Mouse (Mus musculus) brain, embryonic 14.5 days (tissue): ENCODE results near the gene Lrig3. TPM values are rescaled to one million over a fixed set of nuclear protein-coding genes. Genes with fewer than 3 reads are reported as not detected.

Experiments
- DNase-seq: peaks from one replicate; pipeline ENCODE4 v3.0.0-alpha.2; 2011; ENCODE audit warnings: low read depth
- CTCF ChIP-seq: fragments of 200-500 bp; IDR thresholded peaks from 2 replicates; pipeline ENCODE4 v1.5.1; 2012; ENCODE audit warnings: inconsistent platforms, mild to moderate bottlenecking, moderate library complexity, borderline replicate concordance; ENCODE audit not compliant: insufficient read depth, insufficient read length; ENCODE audit errors: extremely low read depth
- POLR2A ChIP-seq: fragments of 200-500 bp; IDR thresholded peaks from 2 replicates; pipeline ENCODE4 v1.6.1; 2012; ENCODE audit warnings: mild to moderate bottlenecking, inconsistent platforms, borderline replicate concordance; ENCODE audit not compliant: poor library complexity, insufficient read depth, insufficient read length, severe bottlenecking; ENCODE audit errors: extremely low read depth
- polyA plus RNA-seq: library from polyadenylated mRNA; depleted of rRNA; stranded (reverse); fragments of >200 nt; gene quantifications from 2 replicates; pipeline ENCODE4 v1.2.3, GENCODE M21; 2012

Lrig3 gene
- polyA plus RNA-seq, 1 experiment, result 8.0 TPM

GRCm38 (mm10) chr10:126013667-126014066 lies 47.7 kb downstream of the Lrig3 start:
- no peak for DNase-seq
- TF ChIP-seq POLR2A (no peak), CTCF (no peak)

- DNase-seq, result no peak
- TF ChIP-seq CTCF (no peak), POLR2A (no peak)
Measured at GRCm38 (mm10) chr10:126014673-126015072, 48.7 kb downstream of the Lrig3 start.

- TF ChIP-seq POLR2A (no peak), CTCF (no peak)
- no peak for DNase-seq
Measured at GRCm38 (mm10) chr10:126015644-126016043, 49.7 kb downstream of the Lrig3 start.

GRCm38 (mm10) chr10:126019350-126019991 lies 53.5 kb downstream of the Lrig3 start:
- TF ChIP-seq CTCF (no peak), POLR2A (no peak)
- no peak for DNase-seq

- peak; percentile 84 for DNase-seq
- TF ChIP-seq CTCF, result no peak
- TF ChIP-seq POLR2A, result no peak
Measured at GRCm38 (mm10) chr10:126028574-126029440, 62.8 kb downstream of the Lrig3 start.

- no peak for TF ChIP-seq CTCF
- no peak for TF ChIP-seq POLR2A
- peak; percentile 78 for DNase-seq
Measured at GRCm38 (mm10) chr10:126029441-126030114, 63.6 kb downstream of the Lrig3 start.

- no peak for DNase-seq
- TF ChIP-seq POLR2A (no peak), CTCF (no peak)
Measured at GRCm38 (mm10) chr10:126056881-126057280, 90.9 kb downstream of the Lrig3 start.

GRCm38 (mm10) chr10:126062812-126063211 lies 96.8 kb downstream of the Lrig3 start:
- DNase-seq, result no peak
- TF ChIP-seq POLR2A (no peak), CTCF (peak; percentile 21; the same call in 1 of the 2 replicates)
